Mouse (Mus musculus) testis, postnatal 14 days (tissue): Measurements from ENCODE around the gene Pde4d.

Source experiments
- DNase-seq: peaks from one replicate; pipeline ENCODE4 v3.0.0; 2021; ENCODE audit warnings: low spot score

The Pde4d gene

GRCm38 (mm10) chr13:108599186-108599900 lies 149.6 kb downstream of the Pde4d start:
- no peak for DNase-seq

DNA sequence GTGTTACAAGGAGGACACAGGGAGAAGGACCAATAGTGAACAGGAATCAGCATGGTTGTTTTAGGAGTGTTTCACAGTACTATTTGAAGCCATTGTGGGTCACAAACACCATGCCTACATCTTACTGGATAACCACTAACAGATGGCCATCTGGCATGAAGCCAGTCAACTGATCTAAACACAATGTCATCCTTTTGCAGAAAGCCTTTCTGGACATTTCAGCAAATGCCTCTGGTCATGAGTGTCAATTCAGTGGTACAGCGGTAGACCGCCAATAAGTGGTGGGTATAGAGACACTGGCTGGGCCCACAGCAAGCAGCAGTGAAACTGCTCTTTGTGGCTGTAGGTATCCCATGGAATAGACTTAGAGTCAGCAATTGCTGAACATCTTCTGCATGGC lies 151.3 kb downstream of the Pde4d start:
- no peak for DNase-seq

DNA sequence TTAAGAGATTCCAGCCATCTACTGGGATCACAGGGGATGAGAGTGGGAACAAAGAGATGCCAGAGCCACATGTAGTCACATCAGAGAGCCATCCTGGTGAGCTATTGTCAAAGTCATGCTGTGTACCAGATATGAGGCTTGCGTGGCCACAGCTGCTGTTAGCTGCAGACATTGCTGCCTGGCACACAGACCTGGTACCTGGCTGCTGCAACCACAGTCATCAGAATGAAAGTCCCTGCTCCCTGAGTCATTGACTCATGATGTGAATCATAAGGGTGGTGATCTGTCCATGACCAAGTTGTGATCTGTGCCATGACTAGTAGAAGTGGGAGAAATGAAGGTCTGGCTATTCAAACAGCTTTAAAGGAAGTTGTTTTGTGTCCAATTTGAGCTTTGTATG lies 153.8 kb downstream of the Pde4d start:
- no peak for DNase-seq

- DNase-seq: no peak
These were observed 154.5 kb downstream of the Pde4d start for GRCm38 (mm10) chr13:108604213-108604612.

- no peak for DNase-seq
These were observed 168.5 kb downstream of the Pde4d start for GRCm38 (mm10) chr13:108618207-108618606.

GRCm38 (mm10) chr13:108622681-108623080 lies 172.9 kb downstream of the Pde4d start:
- no peak for DNase-seq

DNA sequence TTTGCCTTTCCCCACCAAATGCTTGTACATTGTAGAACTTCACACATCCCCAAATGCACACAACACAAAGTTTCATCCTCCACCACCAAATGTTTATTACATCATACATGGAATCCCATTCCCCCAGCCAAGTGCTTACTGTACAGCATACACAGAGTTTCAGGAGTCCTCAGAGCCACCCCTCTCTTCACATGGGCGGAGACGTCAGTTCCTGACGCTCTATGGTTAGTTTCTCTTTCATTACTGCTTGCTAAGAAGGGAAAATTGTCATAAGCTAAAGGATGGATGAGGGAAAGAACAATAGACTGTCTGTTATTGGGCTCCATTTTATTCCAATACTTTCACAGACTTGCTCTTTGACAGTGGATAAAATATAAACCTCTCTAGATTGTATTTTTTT lies 174.2 kb downstream of the Pde4d start:
- DNase-seq: no peak

DNA sequence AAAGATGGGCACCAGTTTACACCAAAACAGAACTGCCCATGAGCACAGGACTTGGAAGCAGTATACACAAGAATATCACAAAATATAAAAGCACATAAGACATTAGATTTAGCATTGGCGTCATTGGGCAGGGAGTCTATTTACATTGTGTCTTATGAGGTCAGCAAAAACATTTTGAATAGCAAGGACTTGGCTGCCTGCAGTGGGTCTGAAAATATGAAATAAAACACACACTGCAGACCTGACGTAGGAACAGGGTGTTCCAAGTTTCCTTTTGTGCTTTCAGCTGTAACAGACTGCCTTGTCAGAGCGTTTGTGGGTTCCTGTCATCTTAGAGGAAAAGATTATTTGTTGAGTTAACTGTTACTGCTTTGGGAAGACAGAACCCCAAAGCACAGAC lies 176.4 kb downstream of the Pde4d start:
- DNase-seq: no peak

- DNase-seq: no peak
These were observed 178.8 kb downstream of the Pde4d start for GRCm38 (mm10) chr13:108628501-108628900.

DNA sequence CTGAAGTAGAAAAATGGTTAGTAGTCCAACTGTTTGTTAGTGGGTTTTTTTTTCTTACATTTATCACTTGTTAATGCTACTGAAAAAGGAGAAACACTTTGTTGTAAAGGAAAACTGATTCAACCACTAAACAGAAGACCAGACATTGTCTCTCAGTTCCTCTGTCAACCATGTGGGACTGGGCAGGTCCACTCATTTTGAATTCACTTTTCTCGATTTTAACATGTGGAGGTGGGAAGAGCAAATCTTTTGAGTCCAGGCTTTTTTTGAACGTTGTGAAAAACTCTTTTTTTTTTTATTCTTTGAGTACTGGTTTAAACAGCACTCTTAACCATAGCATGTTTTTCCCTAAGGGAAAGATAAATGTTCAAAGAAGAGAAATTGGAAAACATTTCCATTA lies 180.8 kb downstream of the Pde4d start:
- no peak for DNase-seq

DNA sequence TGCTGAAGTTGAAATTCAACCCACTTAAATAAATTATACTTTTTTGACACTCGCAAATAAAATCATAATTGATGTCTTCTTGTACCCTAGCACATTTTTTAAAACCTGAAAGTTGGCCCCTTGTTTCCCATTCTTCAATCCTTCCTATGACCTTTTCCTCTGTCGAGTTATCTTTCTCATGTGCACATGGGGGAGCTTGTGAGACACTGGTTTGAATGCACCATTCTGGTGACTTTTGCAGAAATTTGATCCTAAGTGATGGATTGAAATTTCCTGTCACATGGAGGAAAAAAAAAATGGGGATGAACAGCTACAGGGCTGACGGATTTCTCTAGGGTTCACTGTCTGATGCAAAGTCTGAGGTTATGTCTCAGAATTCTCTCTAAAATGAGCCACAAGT lies 181.5 kb downstream of the Pde4d start:
- no peak for DNase-seq

DNA sequence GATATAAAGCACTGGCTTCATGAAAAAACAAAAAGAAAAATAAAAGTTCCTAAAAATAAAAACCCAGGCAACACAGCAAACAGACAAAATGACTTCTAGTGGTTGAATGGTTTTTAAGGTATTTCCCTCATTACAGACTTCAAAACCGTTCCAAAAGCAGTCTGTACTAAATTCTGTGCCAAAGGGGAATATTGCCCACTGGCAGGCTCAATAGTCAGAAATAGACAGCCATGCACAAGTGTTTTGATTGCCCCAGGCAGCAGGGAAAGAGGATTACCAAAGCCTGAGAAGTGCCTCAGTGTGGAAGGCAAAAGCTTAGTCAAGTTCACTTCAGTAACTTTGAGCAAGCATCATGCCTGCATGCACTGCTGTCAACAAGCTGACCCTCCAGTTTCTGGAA lies 186.8 kb downstream of the Pde4d start:
- DNase-seq: no peak

DNA sequence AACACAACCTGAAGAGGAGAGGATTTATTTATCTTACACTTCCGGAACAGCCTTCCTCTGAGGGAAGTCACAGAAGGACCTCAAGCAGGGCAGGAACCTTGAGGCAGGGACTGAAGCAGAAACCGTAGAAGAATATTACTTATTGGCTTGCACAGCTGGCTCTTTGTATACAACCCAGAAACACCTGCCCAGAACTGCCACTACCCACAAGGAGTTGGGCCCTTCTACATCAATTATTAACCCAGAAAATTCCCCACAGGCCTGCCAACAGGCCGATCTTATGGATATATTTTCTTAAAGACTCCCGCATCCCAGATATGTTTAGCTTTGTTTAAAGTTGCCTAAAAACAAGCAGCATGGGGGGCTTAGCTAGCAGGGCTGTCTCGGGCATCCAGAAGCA lies 192.5 kb downstream of the Pde4d start:
- DNase-seq: no peak

DNA sequence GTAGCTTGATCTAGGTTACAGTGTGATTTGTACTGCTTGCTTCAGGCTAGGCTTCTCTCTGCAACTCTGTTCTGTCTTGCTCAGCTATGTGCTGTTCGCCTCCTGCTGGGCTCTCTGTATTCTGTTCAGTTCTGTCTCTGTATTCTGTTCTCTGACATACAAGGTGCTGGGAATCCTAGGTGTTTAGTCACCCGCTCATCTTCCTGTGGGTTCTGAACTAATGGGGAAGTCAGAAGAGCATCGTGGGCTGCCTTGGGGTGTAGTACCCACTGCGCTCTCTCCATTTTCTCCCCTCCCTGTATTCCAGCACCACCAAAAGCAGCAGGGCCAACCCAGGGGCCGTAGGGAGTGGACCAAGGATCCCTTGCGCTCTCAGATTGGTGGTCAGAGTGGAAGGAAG lies 197.1 kb downstream of the Pde4d start:
- DNase-seq: no peak

GRCm38 (mm10) chr13:108647239-108647638 lies 197.5 kb downstream of the Pde4d start:
- DNase-seq: no peak

GRCm38 (mm10) chr13:108654026-108654723 lies 204.4 kb downstream of the Pde4d start:
- no peak for DNase-seq

- no peak for DNase-seq
These were observed 216.8 kb downstream of the Pde4d start for GRCm38 (mm10) chr13:108666579-108666978.

DNA sequence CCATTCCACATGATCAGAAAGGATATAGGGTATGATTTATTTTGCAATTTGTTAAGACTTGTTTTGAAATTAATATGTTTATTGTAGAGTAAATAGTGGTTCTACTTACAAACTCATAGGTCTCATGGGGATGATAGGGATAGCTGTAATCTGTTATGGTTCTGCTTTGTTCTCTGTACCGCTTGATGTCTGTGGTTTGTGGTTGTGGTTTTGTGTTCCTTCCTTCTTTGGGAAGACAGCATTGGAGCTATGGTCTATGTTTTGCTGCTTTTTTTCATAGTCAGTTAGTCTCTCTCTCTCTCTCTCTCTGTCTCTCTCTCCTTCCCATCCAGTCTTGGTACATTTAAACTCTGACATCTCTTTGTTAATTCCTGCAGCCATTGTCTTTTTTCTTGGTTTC lies 217.3 kb downstream of the Pde4d start:
- no peak for DNase-seq

- no peak for DNase-seq
These were observed 227.3 kb downstream of the Pde4d start for GRCm38 (mm10) chr13:108677056-108677455.

DNA sequence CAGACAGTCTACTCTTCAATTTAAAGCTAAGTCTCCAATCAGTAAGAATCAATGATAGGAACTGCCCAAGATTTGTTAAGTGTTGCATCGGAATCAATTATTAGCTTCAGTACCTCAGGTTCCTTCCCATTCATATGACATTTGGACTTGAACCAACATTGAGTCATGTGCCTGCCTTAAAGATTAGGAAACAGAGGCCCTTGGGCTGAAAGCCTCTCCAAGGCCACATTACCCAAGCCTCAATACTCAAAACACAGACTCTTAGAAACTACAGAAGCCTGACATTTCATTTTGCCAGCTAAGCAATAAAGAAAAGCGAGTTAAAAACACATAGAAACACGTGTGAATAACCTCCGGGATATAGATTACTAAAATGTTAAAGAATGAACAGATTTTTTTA lies 233.3 kb downstream of the Pde4d start:
- DNase-seq: no peak

GRCm38 (mm10) chr13:108685817-108686216 lies 236.1 kb downstream of the Pde4d start:
- no peak for DNase-seq

- DNase-seq: no peak
These were observed 236.5 kb downstream of the Pde4d start for GRCm38 (mm10) chr13:108686262-108686661.

DNA sequence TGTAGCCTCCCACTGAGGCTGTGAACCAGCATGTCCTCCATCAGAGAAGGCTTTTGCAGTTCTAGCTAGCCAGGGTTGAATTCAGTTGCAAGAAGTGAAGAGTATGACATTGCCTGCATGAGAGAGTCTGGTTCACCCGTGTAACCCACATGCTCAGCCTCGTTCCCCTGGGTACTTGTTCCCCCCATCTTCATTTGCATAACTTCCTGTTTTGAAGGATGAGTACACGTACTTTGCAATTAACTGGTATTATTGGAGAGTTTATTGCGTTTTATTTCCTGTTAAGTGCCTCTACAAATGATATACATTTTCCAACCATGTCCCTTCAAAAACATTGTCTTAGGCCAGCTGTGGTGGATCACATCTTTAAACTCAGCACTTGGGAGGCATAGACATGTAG lies 237.1 kb downstream of the Pde4d start:
- DNase-seq: no peak
